Mouse (Mus musculus): ENCODE results near the gene Dnmbp. TPM values are rescaled to one million over a fixed set of nuclear protein-coding genes. Genes with fewer than 3 reads are reported as not detected.

Dnmbp gene
- polyA plus RNA-seq, 1 experiment from 2014 or later: 7.4 TPM

- Histone ChIP-seq H3K4me2 (ENCODE audit: low read length) (no peak overlapping the region), H3K9ac (ENCODE audit: low read depth, low read length) (no peak overlapping the region), H3K4me3 (ENCODE audit: low read depth, low read length) (no peak overlapping the region), H3K36me3 (ENCODE audit: control insufficient read depth, insufficient read depth, low read length) (peaks cover 31% of the 10 kb centered on the region), H3K27me3 (ENCODE audit: control insufficient read depth, insufficient read depth, low read depth, low read length) (no peaks in the 10 kb centered on the region), H3K4me1 (ENCODE audit: control insufficient read depth, insufficient read depth, low read length) (no peaks in the 10 kb centered on the region), H3K27ac (ENCODE audit: low read length) (no peak overlapping the region), H3K9me3 (replicated peaks; ENCODE audit: control insufficient read depth, low read length, poor library complexity, severe bottlenecking) (no peaks in the 10 kb centered on the region)
- WGBS: 94% methylated on average over 4 of the region's 4 CpGs
- ATAC-seq: no peak
Observed at GRCm38 (mm10) chr19:43870418-43870817, 69.6 kb downstream of the Dnmbp start.

GRCm38 (mm10) chr19:43857347-43857746 lies 82.6 kb downstream of the Dnmbp start:
- 89% methylated on average over 6 of the region's 6 CpGs for WGBS
- Histone ChIP-seq H3K4me1 (ENCODE audit: control insufficient read depth, insufficient read depth, low read length) (no peaks in the 10 kb centered on the region), H3K36me3 (ENCODE audit: control insufficient read depth, insufficient read depth, low read length) (peaks cover 23% of the 10 kb centered on the region), H3K27ac (ENCODE audit: low read length) (no peak overlapping the region), H3K4me2 (ENCODE audit: low read length) (no peak overlapping the region), H3K9ac (ENCODE audit: low read depth, low read length) (no peak overlapping the region), H3K27me3 (ENCODE audit: control insufficient read depth, insufficient read depth, low read depth, low read length) (no peaks in the 10 kb centered on the region), H3K4me3 (ENCODE audit: low read depth, low read length) (no peak overlapping the region), H3K9me3 (replicated peaks; ENCODE audit: control insufficient read depth, low read length, poor library complexity, severe bottlenecking) (no peaks in the 10 kb centered on the region)
- no peak for ATAC-seq

DNA sequence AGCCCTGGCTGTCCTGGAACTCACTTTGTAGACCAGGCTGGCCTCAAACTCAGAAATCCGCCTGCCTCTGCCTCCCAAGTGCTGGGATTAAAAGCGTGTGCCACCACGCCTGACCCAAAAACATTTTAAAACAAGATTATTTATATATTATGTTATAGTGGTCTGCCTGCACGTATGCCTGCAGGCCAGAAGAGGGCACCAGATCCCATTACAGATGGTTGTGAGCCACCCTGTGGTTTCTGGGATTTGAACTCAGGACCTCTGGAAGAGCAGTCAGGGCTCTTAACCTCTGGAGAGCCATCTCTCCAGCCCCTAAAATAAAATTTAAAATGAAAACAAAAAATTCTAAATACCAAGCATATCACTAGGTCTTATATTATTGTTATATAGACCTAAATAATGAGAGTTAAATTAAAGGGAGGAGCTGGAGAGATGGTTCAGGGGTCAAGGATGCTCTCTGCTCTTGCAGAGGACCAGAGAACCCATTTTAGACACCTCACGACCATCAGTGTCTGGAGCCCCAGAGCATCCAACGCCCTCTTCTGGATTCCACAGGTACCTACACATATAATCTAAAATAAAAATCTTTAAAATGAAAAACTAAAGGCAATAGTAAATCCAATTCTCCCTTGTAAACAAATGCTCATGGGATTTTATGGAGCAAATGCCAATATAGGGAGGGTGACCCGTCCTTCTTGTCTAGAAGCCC lies 87.0 kb downstream of the Dnmbp start:
- H3K9me3 ChIP-seq (replicated peaks; ENCODE audit: control insufficient read depth, low read length, poor library complexity, severe bottlenecking): no peaks in the 10 kb centered on the region

GRCm38 (mm10) chr19:43851996-43852630 lies 87.9 kb downstream of the Dnmbp start:
- Histone ChIP-seq H3K4me1 (ENCODE audit: control insufficient read depth, insufficient read depth, low read length) (no peaks in the 10 kb centered on the region), H3K36me3 (ENCODE audit: control insufficient read depth, insufficient read depth, low read length) (peaks cover 32% of the 10 kb centered on the region), H3K4me3 (ENCODE audit: low read depth, low read length) (no peak overlapping the region), H3K9me3 (replicated peaks; ENCODE audit: control insufficient read depth, low read length, poor library complexity, severe bottlenecking) (no peaks in the 10 kb centered on the region), H3K27me3 (ENCODE audit: control insufficient read depth, insufficient read depth, low read depth, low read length) (no peaks in the 10 kb centered on the region), H3K4me2 (ENCODE audit: low read length) (no peak overlapping the region), H3K27ac (ENCODE audit: low read length) (no peak overlapping the region), H3K9ac (ENCODE audit: low read depth, low read length) (no peak overlapping the region)
- WGBS: 78% methylated on average over 21 of the region's 21 CpGs
- no peak for ATAC-seq

More for the DNA sequence above, 87.0 kb downstream of the Dnmbp start:
- H3K4me2 ChIP-seq (ENCODE audit: low read length): no peak overlapping the region
- no peak overlapping the region for H3K4me3 ChIP-seq (ENCODE audit: low read depth, low read length)
- H3K27ac ChIP-seq (ENCODE audit: low read length): no peak overlapping the region
- no peaks in the 10 kb centered on the region for H3K4me1 ChIP-seq (ENCODE audit: control insufficient read depth, insufficient read depth, low read length)
- peaks cover 25% of the 10 kb centered on the region for H3K36me3 ChIP-seq (ENCODE audit: control insufficient read depth, insufficient read depth, low read length)
- no peak for ATAC-seq
- no peaks in the 10 kb centered on the region for H3K27me3 ChIP-seq (ENCODE audit: control insufficient read depth, insufficient read depth, low read depth, low read length)
- H3K9ac ChIP-seq (ENCODE audit: low read depth, low read length): no peak overlapping the region
- 76% methylated on average over 7 of the region's 7 CpGs for WGBS

DNA sequence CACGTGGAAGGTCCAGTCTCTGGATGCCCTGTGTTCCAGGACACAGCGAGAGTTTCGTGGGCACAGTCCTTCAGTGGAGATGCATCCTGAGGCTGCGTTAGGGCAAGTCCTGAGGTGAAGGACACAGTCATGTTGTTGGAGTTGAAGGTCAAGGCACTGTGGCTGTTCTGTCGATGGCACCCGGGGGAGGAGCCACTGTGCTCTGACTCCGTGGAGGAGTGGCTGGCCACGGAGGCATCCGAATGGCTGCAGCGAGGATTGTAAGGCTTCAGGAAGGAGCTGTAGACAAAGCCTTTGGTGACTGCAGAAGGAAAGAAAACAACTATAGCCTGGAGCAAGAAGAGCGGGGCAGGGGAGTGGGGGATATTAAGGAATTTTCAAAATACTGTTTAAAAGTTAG lies 90.0 kb downstream of the Dnmbp start:
- H3K9ac ChIP-seq (ENCODE audit: low read depth, low read length): no peak overlapping the region
- 94% methylated on average over 11 of the region's 11 CpGs for WGBS
- H3K4me3 ChIP-seq (ENCODE audit: low read depth, low read length): no peak overlapping the region
- no peak overlapping the region for H3K27ac ChIP-seq (ENCODE audit: low read length)
- H3K9me3 ChIP-seq (replicated peaks; ENCODE audit: control insufficient read depth, low read length, poor library complexity, severe bottlenecking): no peaks in the 10 kb centered on the region
- no peak for ATAC-seq
- H3K4me1 ChIP-seq (ENCODE audit: control insufficient read depth, insufficient read depth, low read length): no peaks in the 10 kb centered on the region
- no peaks in the 10 kb centered on the region for H3K27me3 ChIP-seq (ENCODE audit: control insufficient read depth, insufficient read depth, low read depth, low read length)
- peaks cover 39% of the 10 kb centered on the region for H3K36me3 ChIP-seq (ENCODE audit: control insufficient read depth, insufficient read depth, low read length)
- no peak overlapping the region for H3K4me2 ChIP-seq (ENCODE audit: low read length)

GRCm38 (mm10) chr19:43847966-43848365 lies 92.0 kb downstream of the Dnmbp start:
- WGBS: 96% methylated on average over 15 of the region's 15 CpGs
- H3K27ac ChIP-seq (ENCODE audit: low read length): no peak overlapping the region
- H3K27me3 ChIP-seq (ENCODE audit: control insufficient read depth, insufficient read depth, low read depth, low read length): no peaks in the 10 kb centered on the region
- H3K4me1 ChIP-seq (ENCODE audit: control insufficient read depth, insufficient read depth, low read length): no peaks in the 10 kb centered on the region
- H3K9ac ChIP-seq (ENCODE audit: low read depth, low read length): no peak overlapping the region
- H3K9me3 ChIP-seq (replicated peaks; ENCODE audit: control insufficient read depth, low read length, poor library complexity, severe bottlenecking): no peaks in the 10 kb centered on the region
- H3K36me3 ChIP-seq (ENCODE audit: control insufficient read depth, insufficient read depth, low read length): peaks cover 27% of the 10 kb centered on the region
- no peak overlapping the region for H3K4me3 ChIP-seq (ENCODE audit: low read depth, low read length)
- no peak for ATAC-seq
- H3K4me2 ChIP-seq (ENCODE audit: low read length): no peak overlapping the region

- Histone ChIP-seq H3K27ac (ENCODE audit: low read length) (no peak overlapping the region), H3K27me3 (ENCODE audit: control insufficient read depth, insufficient read depth, low read depth, low read length) (no peaks in the 10 kb centered on the region), H3K9ac (ENCODE audit: low read depth, low read length) (no peak overlapping the region), H3K4me3 (ENCODE audit: low read depth, low read length) (no peak overlapping the region), H3K36me3 (ENCODE audit: control insufficient read depth, insufficient read depth, low read length) (peaks cover 27% of the 10 kb centered on the region), H3K4me2 (ENCODE audit: low read length) (no peak overlapping the region), H3K4me1 (ENCODE audit: control insufficient read depth, insufficient read depth, low read length) (no peaks in the 10 kb centered on the region), H3K9me3 (replicated peaks; ENCODE audit: control insufficient read depth, low read length, poor library complexity, severe bottlenecking) (no peaks in the 10 kb centered on the region)
- WGBS: 83% methylated on average over 15 of the region's 15 CpGs
- no peak for ATAC-seq
Observed at GRCm38 (mm10) chr19:43847056-43847455, 92.9 kb downstream of the Dnmbp start.

GRCm38 (mm10) chr19:43845331-43845908 lies 94.6 kb downstream of the Dnmbp start:
- Histone ChIP-seq H3K4me1 (ENCODE audit: control insufficient read depth, insufficient read depth, low read length) (no peaks in the 10 kb centered on the region), H3K9ac (ENCODE audit: low read depth, low read length) (no peak overlapping the region), H3K4me2 (ENCODE audit: low read length) (no peak overlapping the region), H3K9me3 (replicated peaks; ENCODE audit: control insufficient read depth, low read length, poor library complexity, severe bottlenecking) (no peaks in the 10 kb centered on the region), H3K27me3 (ENCODE audit: control insufficient read depth, insufficient read depth, low read depth, low read length) (no peaks in the 10 kb centered on the region), H3K4me3 (ENCODE audit: low read depth, low read length) (no peak overlapping the region), H3K36me3 (ENCODE audit: control insufficient read depth, insufficient read depth, low read length) (peaks cover 22% of the 10 kb centered on the region), H3K27ac (ENCODE audit: low read length) (no peak overlapping the region)
- ATAC-seq: no peak
- WGBS: 76% methylated on average over 7 of the region's 7 CpGs

- Histone ChIP-seq H3K4me2 (ENCODE audit: low read length) (no peak overlapping the region), H3K9ac (ENCODE audit: low read depth, low read length) (no peak overlapping the region), H3K9me3 (replicated peaks; ENCODE audit: control insufficient read depth, low read length, poor library complexity, severe bottlenecking) (no peaks in the 10 kb centered on the region), H3K27ac (ENCODE audit: low read length) (no peak overlapping the region), H3K4me1 (ENCODE audit: control insufficient read depth, insufficient read depth, low read length) (no peaks in the 10 kb centered on the region), H3K36me3 (ENCODE audit: control insufficient read depth, insufficient read depth, low read length) (peaks cover 14% of the 10 kb centered on the region), H3K4me3 (ENCODE audit: low read depth, low read length) (no peak overlapping the region), H3K27me3 (ENCODE audit: control insufficient read depth, insufficient read depth, low read depth, low read length) (no peaks in the 10 kb centered on the region)
- ATAC-seq: no peak
- WGBS: 91% methylated on average over 9 of the region's 9 CpGs
Observed at GRCm38 (mm10) chr19:43843184-43843583, 96.8 kb downstream of the Dnmbp start.

Data from midbrain, embryonic 16.5 days (tissue).